Mouse (Mus musculus) midbrain, embryonic 11.5 days (tissue): ENCODE measurements around the gene Prpf8. TPM values are rescaled to one million over a fixed set of nuclear protein-coding genes. Genes with fewer than 3 reads are reported as not detected.
"Not testable (repeated sequence)": the region's sequence is repeated elsewhere in the genome, so short reads cannot be mapped to it uniquely, and the experiment has no call there.

Experiments
- ATAC-seq: fragments of 200-750 bp; cut with Nextera tagmentation; 2 replicates; pipeline ENCODE4 v1.8.0; 2017; ENCODE audit warnings: moderate TSS enrichment, moderate library complexity; ENCODE audit not compliant: low FRiP score
- DNase-seq: peaks from one replicate; pipeline ENCODE4 v3.0.0; 2015; ENCODE audit warnings: low spot score; ENCODE audit errors: missing footprints
- H3K27ac ChIP-seq: fragments of 300-500 bp; sonication (generic); 2 replicates; pipeline ENCODE4 v1.5.1; 2014; ENCODE audit warnings: low read depth, low read length
- H3K27me3 ChIP-seq: fragments of 300-500 bp; sonication (generic); 2 replicates; pipeline ENCODE4 v1.6.1; 2014; ENCODE audit warnings: mild to moderate bottlenecking, low read length, moderate library complexity, mixed read lengths; ENCODE audit not compliant: control insufficient read depth, insufficient read depth
- H3K36me3 ChIP-seq: fragments of 300-500 bp; sonication (generic); 2 replicates; pipeline ENCODE4 v1.6.1; 2014; ENCODE audit warnings: mild to moderate bottlenecking, low read length, moderate library complexity, mixed read lengths; ENCODE audit not compliant: control insufficient read depth, insufficient read depth
- H3K4me1 ChIP-seq: fragments of 300-500 bp; sonication (generic); 2 replicates; pipeline ENCODE4 v1.6.1; 2014; ENCODE audit warnings: low read length; ENCODE audit not compliant: control insufficient read depth, insufficient read depth
- H3K4me2 ChIP-seq: fragments of 300-500 bp; sonication (generic); 2 replicates; pipeline ENCODE4 v1.6.1; 2014; ENCODE audit warnings: mild to moderate bottlenecking, moderate library complexity
- H3K4me3 ChIP-seq: fragments of 300-500 bp; sonication (generic); 2 replicates; pipeline ENCODE4 v1.5.1; 2014; ENCODE audit warnings: low read depth, low read length
- H3K9ac ChIP-seq: fragments of 300-500 bp; sonication (generic); 2 replicates; pipeline ENCODE4 v1.6.1; 2014; ENCODE audit warnings: low read length
- H3K9me3 ChIP-seq: fragments of 300-500 bp; sonication (generic); 2 replicates; pipeline ENCODE4 v1.6.1; 2016; ENCODE audit warnings: low read length; ENCODE audit not compliant: control insufficient read depth
- WGBS: fragments of 180-500 bp; shearing (Covaris S2); extraction: QIAGEN DNeasy Blood & Tissue Kit; methylation state at CpG from one replicate; pipeline ENCODE4 v1.1.7; 2014; 5-methylcytosine and 5-hydroxymethylcytosine counted together
- microRNA counts: library from miRNA; unstranded; fragments of <30 nt; microRNA quantifications from one replicate; lab custom pipeline; 2015
- microRNA-seq: library from miRNA; unstranded; fragments of <30 nt; microRNA quantifications from one replicate; pipeline ENCODE4, GENCODE M21; 2017
- polyA plus RNA-seq: library from polyadenylated mRNA; unstranded; fragments of >200 nt; fragmentation: Nextera tagmentation; extraction: Ambion mirVana; gene quantifications from 2 replicates; pipeline ENCODE4 v1.2.1, GENCODE M21; 2014

Gene Prpf8
- polyA plus RNA-seq, 1 experiment from 2014 or later = 100.0 TPM

DNA sequence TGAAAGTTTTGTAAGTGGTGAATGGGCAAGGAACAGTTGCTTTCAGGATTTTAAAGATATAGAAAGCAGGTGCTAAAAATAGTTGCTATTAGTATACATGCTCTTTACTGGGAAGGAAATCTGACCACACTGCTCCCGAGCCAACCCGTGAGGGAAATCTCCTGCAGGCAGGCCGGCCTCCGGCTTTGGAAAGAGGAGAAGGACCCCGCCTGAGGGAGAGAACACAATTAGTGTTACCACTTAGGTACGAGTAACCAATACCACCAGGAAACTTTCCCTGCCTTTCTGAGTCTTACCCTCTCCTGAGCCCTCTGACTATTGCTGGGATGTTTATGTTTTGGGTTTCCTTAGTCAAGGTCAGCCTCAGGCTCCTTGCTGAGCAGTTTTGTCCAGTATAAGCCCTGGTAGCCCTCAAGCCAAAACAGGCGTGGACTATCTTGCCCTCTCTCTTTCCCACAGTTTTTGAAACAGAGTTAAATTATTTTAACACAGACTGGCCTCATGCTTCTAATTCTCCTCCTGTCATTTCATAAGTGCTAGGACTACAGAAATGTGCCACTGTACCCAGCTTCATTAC lies 66.4 kb downstream of the Prpf8 start:
- Histone ChIP-seq H3K4me3 (no peak overlapping the region), H3K27me3 (no peaks in the 10 kb centered on the region), H3K9me3 (no peaks in the 10 kb centered on the region), H3K4me2 (no peak overlapping the region), H3K27ac (no peak overlapping the region), H3K36me3 (no peaks in the 10 kb centered on the region), H3K9ac (no peak overlapping the region), H3K4me1 (peaks cover 6% of the 10 kb centered on the region; the same call in 1 of the 2 replicates)
- no peak for ATAC-seq
- DNase-seq = no peak
- WGBS = 48% methylated on average over 7 of the region's 7 CpGs

DNA sequence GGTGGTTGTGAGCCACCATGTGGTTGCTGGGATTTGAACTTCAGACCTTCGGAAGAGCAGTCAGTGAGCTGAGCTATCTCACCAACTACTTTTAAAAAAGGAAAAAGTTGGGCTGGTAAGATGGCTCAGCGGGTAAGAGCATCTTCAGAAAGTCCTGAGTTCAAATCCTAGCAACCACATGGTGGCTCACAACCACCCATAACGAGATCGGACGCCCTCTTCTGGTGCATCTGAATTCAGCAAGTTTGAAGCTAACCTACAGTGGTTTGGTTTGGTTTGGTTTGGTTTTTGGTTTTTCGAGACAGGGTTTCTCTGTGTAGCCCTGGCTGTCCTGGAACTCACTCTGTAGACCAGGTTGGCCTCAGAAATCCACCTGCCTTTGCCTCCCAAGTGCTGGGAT lies 69.4 kb downstream of the Prpf8 start:
- H3K4me1 ChIP-seq, H3K36me3 ChIP-seq, H3K27ac ChIP-seq, DNase-seq, H3K4me3 ChIP-seq, H3K9me3 ChIP-seq, H3K4me2 ChIP-seq, H3K27me3 ChIP-seq, ATAC-seq, H3K9ac ChIP-seq: not testable (repeated sequence)
- WGBS = 93% methylated on average over 6 of the region's 6 CpGs

DNA sequence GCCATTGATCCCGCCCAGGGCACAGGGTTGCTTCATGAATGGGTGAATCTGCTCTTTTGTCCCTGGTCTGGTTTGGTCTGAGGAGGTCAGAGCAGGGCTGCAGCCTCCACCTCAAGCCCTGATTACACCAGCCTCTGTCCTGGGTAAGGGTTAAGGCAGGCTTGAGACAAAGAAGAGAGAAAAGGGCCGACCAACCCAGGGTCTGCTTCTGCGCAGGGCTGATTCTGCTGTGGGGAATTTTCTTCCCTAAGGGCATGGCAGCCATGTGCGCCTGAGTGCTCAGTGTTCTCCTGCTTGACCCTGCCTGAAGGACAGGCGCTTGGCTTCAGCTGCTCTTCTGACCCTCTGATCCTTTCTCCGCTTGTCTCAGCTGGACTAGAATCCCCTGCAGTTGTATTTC lies 70.5 kb downstream of the Prpf8 start:
- H3K4me1 ChIP-seq = no peaks in the 10 kb centered on the region
- H3K27ac ChIP-seq = no peak overlapping the region
- H3K9ac ChIP-seq = no peak overlapping the region
- DNase-seq (no peak), ATAC-seq (no peak)
- no peaks in the 10 kb centered on the region for H3K9me3 ChIP-seq
- H3K4me3 ChIP-seq = no peak overlapping the region
- WGBS = 77% methylated on average over 6 of the region's 6 CpGs
- no peaks in the 10 kb centered on the region for H3K36me3 ChIP-seq
- no peak overlapping the region for H3K4me2 ChIP-seq
- no peaks in the 10 kb centered on the region for H3K27me3 ChIP-seq

DNA sequence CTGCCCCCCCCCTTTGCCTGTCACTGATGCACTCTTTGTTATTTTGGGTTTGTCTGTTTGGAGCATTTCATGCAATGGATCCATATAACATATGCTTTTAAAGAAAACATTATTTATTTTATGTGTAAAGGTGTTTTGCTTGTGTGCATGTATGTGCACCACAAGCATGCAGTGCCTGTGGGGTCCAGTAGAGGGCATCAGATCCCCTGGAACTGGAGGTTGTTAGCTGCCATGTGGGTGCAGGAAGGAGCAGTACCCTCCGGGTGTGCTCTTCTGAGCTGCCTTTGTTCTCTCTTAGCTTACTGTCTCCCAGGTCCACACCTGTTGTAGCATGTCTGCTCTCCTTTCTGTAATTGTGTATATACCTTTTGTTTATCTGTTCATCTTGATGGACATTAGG lies 71.5 kb downstream of the Prpf8 start:
- Histone ChIP-seq H3K9me3 (no peaks in the 10 kb centered on the region), H3K36me3 (no peaks in the 10 kb centered on the region), H3K4me2 (no peak overlapping the region), H3K27ac (no peak overlapping the region), H3K9ac (no peak overlapping the region), H3K4me1 (no peaks in the 10 kb centered on the region), H3K27me3 (no peaks in the 10 kb centered on the region), H3K4me3 (no peak overlapping the region)
- DNase-seq (no peak), ATAC-seq (no peak)
- WGBS = 88% methylated on average over 1 of the region's 1 CpGs

MicroRNA genes within 50 kb of the gene (microRNA counts, 519-probe panel; counts per million panel counts)
- 5,703 counts per million, percentile 76 among the panel's probes with 10 or more counts for microRNA mmu-miR-22 (lab: Ali Mortazavi, UCI)

Small RNA genes lying within 50 kb of the gene (microRNA-seq; reads per million reads assigned to microRNA genes)
- 6,729 reads per million, percentile 93 among the genes with 10 or more reads in this experiment for gene Mir22
- not detected for gene Mir3971

Other genes starting within 250 kb of the Prpf8 start
- 124 and 126 TPM in 2 replicates for gene Rpa1, start 138.5 kb upstream of the Prpf8 start, polyA plus RNA-seq
- gene Smyd4, start 138.4 kb upstream of the Prpf8 start, polyA plus RNA-seq = 11.6 and 13.1 TPM in 2 replicates
- gene Serpinf1, start 64.1 kb upstream of the Prpf8 start, polyA plus RNA-seq = 56.2 and 58.2 TPM in 2 replicates
- not detected in 2 replicates for gene Serpinf2, start 47.2 kb upstream of the Prpf8 start, polyA plus RNA-seq
- gene Wdr81, start 32.1 kb upstream of the Prpf8 start, polyA plus RNA-seq = 2.8 and 3.9 TPM in 2 replicates
- gene Tlcd2, start 25.1 kb upstream of the Prpf8 start, polyA plus RNA-seq = 7.6 and 8.9 TPM in 2 replicates
- gene Rilp, start 23.3 kb downstream of the Prpf8 start, polyA plus RNA-seq = 0.53 and 0.72 TPM in 2 replicates
- 2.9 and 3.4 TPM in 2 replicates for gene Scarf1, start 26.7 kb downstream of the Prpf8 start, polyA plus RNA-seq
- 3.3 and 3.7 TPM in 2 replicates for gene Slc43a2, start 44.9 kb downstream of the Prpf8 start, polyA plus RNA-seq
- 87.9 and 90.7 TPM in 2 replicates for gene Pitpna, start 101.3 kb downstream of the Prpf8 start, polyA plus RNA-seq
- 23.7 and 25.6 TPM in 2 replicates for gene Inpp5k, start 144.2 kb downstream of the Prpf8 start, polyA plus RNA-seq
- gene Myo1c, start 163.7 kb downstream of the Prpf8 start, polyA plus RNA-seq = 9.8 and 10.2 TPM in 2 replicates
- gene Crk, start 192.4 kb downstream of the Prpf8 start, polyA plus RNA-seq = 128 and 130 TPM in 2 replicates
- gene Ywhae, start 246.1 kb downstream of the Prpf8 start, polyA plus RNA-seq = 1,665 and 1,827 TPM in 2 replicates